Mouse (Mus musculus) kidney, embryonic 16.5 days (tissue): ENCODE measurements around the gene Gabrb2. TPM values are rescaled to one million over a fixed set of nuclear protein-coding genes. Genes with fewer than 3 reads are reported as not detected.

Source experiments
- polyA plus RNA-seq: library from polyadenylated mRNA; unstranded; fragments of >200 nt; fragmentation: Nextera tagmentation; extraction: Ambion mirVana; gene quantifications from 2 replicates; pipeline ENCODE4 v1.2.1, GENCODE M21; 2015

The Gabrb2 gene
- polyA plus RNA-seq, 1 experiment from 2014 or later = 1.4 TPM

Other genes with a start within 250 kb of the Gabrb2 start
- 0.92 and 1.8 TPM in 2 replicates for gene Gabra1, start 236.8 kb upstream of the Gabrb2 start, polyA plus RNA-seq
- gene Gabra6, start 98.7 kb upstream of the Gabrb2 start, polyA plus RNA-seq = not detected in 2 replicates